Mouse (Mus musculus) forebrain, postnatal 0 days (tissue): ENCODE measurements at regions not wholly inside any gene's neighbourhood (a gene's known extent, or its start where the extent isn't known, plus 50 kb on each side); places are given as distances from the start of the nearest gene placed in this dataset.

Experiments
- ATAC-seq: fragments of 200-750 bp; cut with Nextera tagmentation; 2 replicates; pipeline ENCODE4 v1.8.0; 2017; ENCODE audit warnings: mild to moderate bottlenecking, moderate library complexity
- DNase-seq: peaks from one replicate; pipeline ENCODE4 v3.0.0-alpha.2; 2015
- H3K27ac ChIP-seq: fragments of 300-500 bp; sonication (generic); 2 replicates; pipeline ENCODE4 v1.5.1; 2014; ENCODE audit warnings: low read depth, mild to moderate bottlenecking, antibody characterized with exemption, low read length, moderate library complexity, mixed read lengths
- H3K27me3 ChIP-seq: fragments of 300-500 bp; sonication (generic); 2 replicates; pipeline ENCODE4 v1.6.1; 2014; ENCODE audit warnings: mild to moderate bottlenecking, low read length, mixed read lengths; ENCODE audit not compliant: insufficient read depth
- H3K36me3 ChIP-seq: fragments of 300-500 bp; sonication (generic); 2 replicates; pipeline ENCODE4 v1.6.1; 2014; ENCODE audit warnings: mild to moderate bottlenecking, moderate library complexity; ENCODE audit not compliant: insufficient read depth
- H3K4me1 ChIP-seq: fragments of 300-500 bp; sonication (generic); 2 replicates; pipeline ENCODE4 v1.6.1; 2014; ENCODE audit warnings: antibody characterized with exemption; ENCODE audit not compliant: insufficient read depth
- H3K4me2 ChIP-seq: fragments of 300-500 bp; sonication (generic); 2 replicates; pipeline ENCODE4 v1.6.1; 2014; ENCODE audit warnings: low read depth, mild to moderate bottlenecking, moderate library complexity
- H3K4me3 ChIP-seq: fragments of 300-500 bp; sonication (generic); 2 replicates; pipeline ENCODE4 v1.5.1; 2014; ENCODE audit warnings: low read depth, low read length, mixed read lengths
- H3K9ac ChIP-seq: fragments of 300-500 bp; sonication (generic); 2 replicates; pipeline ENCODE4 v1.6.1; 2014; ENCODE audit warnings: mild to moderate bottlenecking
- H3K9me3 ChIP-seq: fragments of 300-500 bp; sonication (generic); 2 replicates; pipeline ENCODE4 v1.6.1; 2016; ENCODE audit warnings: low read length
- CTCF ChIP-seq: sonication (generic); IDR thresholded peaks from 2 replicates; pipeline ENCODE4 v1.5.1; 2016; ENCODE audit warnings: antibody characterized with exemption, control low read depth, low read depth
- WGBS: fragments of 180-500 bp; shearing (Covaris S2); extraction: QIAGEN DNeasy Blood & Tissue Kit; methylation state at CpG from one replicate; pipeline ENCODE4 v1.1.7; 2014; 5-methylcytosine and 5-hydroxymethylcytosine counted together

GRCm38 (mm10) chr8:34571736-34572135 is 460.2 kb upstream of the Gm10131 start:
- Histone ChIP-seq H3K4me2 (no peak overlapping the region), H3K4me1 (no peaks in the 10 kb centered on the region), H3K4me3 (no peak overlapping the region), H3K27ac (no peak overlapping the region), H3K36me3 (no peaks in the 10 kb centered on the region), H3K9ac (no peak overlapping the region), H3K9me3 (0 out of 2 replicates have a peak, but pooled peaks cover 3% of the 10 kb centered on the region), H3K27me3 (no peaks in the 10 kb centered on the region)
- DNase-seq = no peak
- 87% methylated on average over 1 of the region's 1 CpGs for WGBS
- no peak for ATAC-seq
- no peak for TF ChIP-seq CTCF

GRCm38 (mm10) chr8:34562278-34562677 is 450.7 kb upstream of the Gm10131 start:
- H3K9ac ChIP-seq = no peak overlapping the region
- TF ChIP-seq CTCF = no peak
- no peaks in the 10 kb centered on the region for H3K9me3 ChIP-seq
- ATAC-seq = no peak
- H3K4me1 ChIP-seq = no peaks in the 10 kb centered on the region
- no peak overlapping the region for H3K27ac ChIP-seq
- H3K4me2 ChIP-seq = no peak overlapping the region
- DNase-seq = no peak
- WGBS = 76% methylated on average over 8 of the region's 8 CpGs
- no peaks in the 10 kb centered on the region for H3K36me3 ChIP-seq
- no peak overlapping the region for H3K4me3 ChIP-seq
- no peaks in the 10 kb centered on the region for H3K27me3 ChIP-seq

- no peak for TF ChIP-seq CTCF
- Histone ChIP-seq H3K4me3 (no peak overlapping the region), H3K27me3 (no peaks in the 10 kb centered on the region; the same call in 1 of the 2 replicates), H3K4me1 (no peaks in the 10 kb centered on the region), H3K36me3 (no peaks in the 10 kb centered on the region), H3K9ac (no peak overlapping the region), H3K9me3 (no peaks in the 10 kb centered on the region), H3K4me2 (no peak overlapping the region), H3K27ac (no peak overlapping the region)
- ATAC-seq (no peak), DNase-seq (no peak)
- WGBS = 74% methylated on average over 5 of the region's 5 CpGs
These were observed 438.2 kb upstream of the Gm10131 start for GRCm38 (mm10) chr8:34549786-34550185.

GRCm38 (mm10) chr8:34546815-34547214 is 435.3 kb upstream of the Gm10131 start:
- WGBS = 20% methylated on average over 11 of the region's 11 CpGs
- ATAC-seq (no peak), DNase-seq (no peak)
- H3K9me3 ChIP-seq = no peaks in the 10 kb centered on the region
- H3K27me3 ChIP-seq = no peaks in the 10 kb centered on the region; the same call in 1 of the 2 replicates
- no peak overlapping the region for H3K27ac ChIP-seq
- no peak for TF ChIP-seq CTCF
- no peaks in the 10 kb centered on the region for H3K36me3 ChIP-seq
- H3K4me1 ChIP-seq = no peaks in the 10 kb centered on the region
- no peak overlapping the region for H3K9ac ChIP-seq
- no peak overlapping the region for H3K4me3 ChIP-seq
- no peak overlapping the region for H3K4me2 ChIP-seq

GRCm38 (mm10) chr8:34542361-34543038 is 431.0 kb upstream of the Gm10131 start:
- ATAC-seq = no peak
- DNase-seq = no peak
- Histone ChIP-seq H3K9me3 (no peaks in the 10 kb centered on the region), H3K9ac (no peak overlapping the region), H3K4me2 (no peak overlapping the region), H3K36me3 (no peaks in the 10 kb centered on the region), H3K27ac (no peak overlapping the region), H3K27me3 (no peaks in the 10 kb centered on the region; the same call in 1 of the 2 replicates), H3K4me1 (no peaks in the 10 kb centered on the region), H3K4me3 (no peak overlapping the region)
- WGBS = 58% methylated on average over 3 of the region's 3 CpGs
- TF ChIP-seq CTCF = no peak

- no peak overlapping the region for H3K9ac ChIP-seq
- ATAC-seq = no peak
- H3K4me1 ChIP-seq = no peaks in the 10 kb centered on the region
- 75% methylated on average over 4 of the region's 4 CpGs for WGBS
- no peak for DNase-seq
- no peaks in the 10 kb centered on the region for H3K9me3 ChIP-seq
- no peaks in the 10 kb centered on the region for H3K27me3 ChIP-seq
- H3K4me3 ChIP-seq = no peak overlapping the region
- no peak for TF ChIP-seq CTCF
- no peaks in the 10 kb centered on the region for H3K36me3 ChIP-seq
- no peak overlapping the region for H3K27ac ChIP-seq
- no peak overlapping the region for H3K4me2 ChIP-seq
These were observed 427.7 kb upstream of the Gm10131 start for GRCm38 (mm10) chr8:34539232-34539631.

- H3K27ac ChIP-seq = no peak overlapping the region
- H3K9me3 ChIP-seq = no peaks in the 10 kb centered on the region
- no peak for TF ChIP-seq CTCF
- WGBS = 78% methylated on average over 3 of the region's 3 CpGs
- DNase-seq (no peak), ATAC-seq (no peak)
- H3K4me2 ChIP-seq = no peak overlapping the region
- no peaks in the 10 kb centered on the region for H3K4me1 ChIP-seq
- no peak overlapping the region for H3K9ac ChIP-seq
- H3K27me3 ChIP-seq = no peaks in the 10 kb centered on the region
- no peaks in the 10 kb centered on the region for H3K36me3 ChIP-seq
- H3K4me3 ChIP-seq = no peak overlapping the region
These were observed 423.9 kb upstream of the Gm10131 start for GRCm38 (mm10) chr8:34535434-34535833.
